Mouse (Mus musculus) midbrain, embryonic 10.5 days (tissue): ENCODE measurements around the gene Fam19a5. TPM values are rescaled to one million over a fixed set of nuclear protein-coding genes. Genes with fewer than 3 reads are reported as not detected.

Source experiments
- DNase-seq: peaks from one replicate; pipeline ENCODE4 v3.0.0-alpha.2; 2017; ENCODE audit warnings: low spot score
- H3K27ac ChIP-seq: fragments of 300-500 bp; sonication (generic); replicated peaks from 2 replicates; pipeline ENCODE4 v1.5.1; 2016; ENCODE audit warnings: mild to moderate bottlenecking
- H3K27me3 ChIP-seq: fragments of 300-500 bp; sonication (generic); 2 replicates; pipeline ENCODE4 v1.6.1; 2016; ENCODE audit warnings: low read depth, mild to moderate bottlenecking; ENCODE audit not compliant: poor library complexity, severe bottlenecking
- H3K36me3 ChIP-seq: fragments of 300-500 bp; sonication (generic); 2 replicates; pipeline ENCODE4 v1.6.1; 2016; ENCODE audit warnings: mild to moderate bottlenecking, moderate library complexity
- H3K4me1 ChIP-seq: fragments of 300-500 bp; sonication (generic); 2 replicates; pipeline ENCODE4 v1.6.1; 2016
- H3K4me3 ChIP-seq: fragments of 300-500 bp; sonication (generic); 2 replicates; pipeline ENCODE4 v1.5.1; 2016; ENCODE audit warnings: mild to moderate bottlenecking, moderate library complexity
- H3K9me3 ChIP-seq: fragments of 300-500 bp; sonication (generic); replicated peaks from 2 replicates; pipeline ENCODE4 v1.6.1; 2016; ENCODE audit warnings: mild to moderate bottlenecking
- WGBS: fragments of 180-500 bp; shearing (Covaris S2); methylation state at CpG from one replicate; pipeline ENCODE4 v1.1.7; 2016; 5-methylcytosine and 5-hydroxymethylcytosine counted together
- polyA plus RNA-seq: library from polyadenylated mRNA; unstranded; fragments of >200 nt; fragmentation: Nextera tagmentation; extraction: Ambion mirVana; gene quantifications from 2 replicates; pipeline ENCODE4 v1.2.1, GENCODE M21; 2016

Gene Fam19a5
- polyA plus RNA-seq, 1 experiment from 2014 or later, result 5.9 TPM

GRCm38 (mm10) chr15:87603316-87603715 is 59.2 kb downstream of the Fam19a5 start:
- Histone ChIP-seq H3K27me3 (no peaks in the 10 kb centered on the region), H3K4me1 (no peaks in the 10 kb centered on the region), H3K27ac (no peak overlapping the region), H3K4me3 (no peak overlapping the region), H3K36me3 (no peaks in the 10 kb centered on the region), H3K9me3 (no peaks in the 10 kb centered on the region)
- no peak for DNase-seq
- 79% methylated on average over 1 of the region's 1 CpGs for WGBS

DNA sequence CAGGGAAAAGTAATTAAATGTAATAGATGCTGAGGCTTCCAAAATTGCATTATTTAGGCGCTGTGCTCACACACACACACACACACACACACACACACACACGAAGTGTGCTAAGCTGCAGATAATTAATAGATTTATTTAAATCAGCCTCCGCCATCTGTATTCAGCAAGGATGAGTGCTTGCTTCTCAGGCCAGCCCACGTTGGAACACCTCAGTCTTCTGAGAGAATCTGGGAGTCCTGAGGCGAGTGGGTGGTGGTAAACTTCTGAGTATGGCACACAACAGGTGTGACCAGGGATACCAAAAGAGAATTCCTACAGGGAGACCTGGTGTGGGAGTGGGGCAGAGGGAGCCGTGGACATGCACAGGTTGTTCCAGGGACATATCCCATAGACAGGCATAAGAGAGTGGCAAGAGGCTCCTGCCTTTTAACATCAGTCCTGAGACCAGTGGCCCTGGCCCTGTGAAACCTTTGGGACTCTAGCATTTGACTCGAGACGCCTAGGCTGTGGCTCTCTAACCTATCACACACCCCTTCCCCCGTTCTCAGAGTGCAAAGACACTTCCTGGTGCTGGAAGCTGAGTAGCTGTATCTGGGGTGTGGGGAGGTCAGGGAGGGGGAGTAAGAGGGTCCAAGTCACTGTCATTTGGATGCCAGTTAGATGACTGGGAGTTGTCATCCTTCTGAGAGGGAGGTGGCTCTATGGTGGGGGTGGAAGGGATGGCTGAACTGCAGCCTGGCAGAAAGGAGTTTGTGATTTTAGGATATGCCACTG is 61.6 kb downstream of the Fam19a5 start:
- Histone ChIP-seq H3K4me1 (no peaks in the 10 kb centered on the region), H3K27me3 (no peaks in the 10 kb centered on the region), H3K4me3 (no peak overlapping the region), H3K27ac (no peak overlapping the region), H3K36me3 (no peaks in the 10 kb centered on the region), H3K9me3 (no peaks in the 10 kb centered on the region)
- whole genome bisulfite sequencing, result 71% methylated on average over 9 of the region's 9 CpGs
- no peak for DNase-seq

DNA sequence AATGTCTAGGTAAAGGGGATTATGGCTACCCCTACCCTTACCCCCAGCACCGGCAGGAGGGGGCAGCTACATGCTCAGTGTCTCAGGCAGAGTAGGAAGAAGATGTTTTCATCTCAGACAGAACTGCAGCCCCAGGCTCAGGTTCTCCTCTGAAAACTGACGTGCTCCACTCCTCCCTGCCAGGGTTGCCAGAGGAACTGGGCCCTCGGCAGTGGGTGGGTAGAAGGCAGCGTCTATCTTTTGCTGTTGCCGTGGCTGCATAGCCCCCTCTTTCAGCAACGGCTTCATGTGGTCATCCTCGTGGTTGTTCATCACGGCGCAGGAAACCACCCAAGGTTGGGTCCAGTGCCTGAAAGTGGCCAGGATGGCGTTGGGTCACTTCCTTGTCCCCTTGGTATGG is 62.6 kb downstream of the Fam19a5 start:
- Histone ChIP-seq H3K4me1 (no peaks in the 10 kb centered on the region), H3K27me3 (no peaks in the 10 kb centered on the region), H3K9me3 (no peaks in the 10 kb centered on the region), H3K36me3 (no peaks in the 10 kb centered on the region), H3K27ac (0 out of 2 replicates have a peak overlapping the region, but pooled peaks have one; percentile 28), H3K4me3 (no peak overlapping the region)
- DNase-seq, result no peak
- WGBS, result 91% methylated on average over 10 of the region's 10 CpGs

- DNase-seq, result no peak
- Histone ChIP-seq H3K36me3 (no peaks in the 10 kb centered on the region), H3K27ac (no peak overlapping the region), H3K4me3 (no peak overlapping the region), H3K27me3 (no peaks in the 10 kb centered on the region), H3K9me3 (no peaks in the 10 kb centered on the region), H3K4me1 (no peaks in the 10 kb centered on the region)
- WGBS, result 97% methylated on average over 1 of the region's 1 CpGs
Measured at GRCm38 (mm10) chr15:87609236-87609635, 65.1 kb downstream of the Fam19a5 start.

DNA sequence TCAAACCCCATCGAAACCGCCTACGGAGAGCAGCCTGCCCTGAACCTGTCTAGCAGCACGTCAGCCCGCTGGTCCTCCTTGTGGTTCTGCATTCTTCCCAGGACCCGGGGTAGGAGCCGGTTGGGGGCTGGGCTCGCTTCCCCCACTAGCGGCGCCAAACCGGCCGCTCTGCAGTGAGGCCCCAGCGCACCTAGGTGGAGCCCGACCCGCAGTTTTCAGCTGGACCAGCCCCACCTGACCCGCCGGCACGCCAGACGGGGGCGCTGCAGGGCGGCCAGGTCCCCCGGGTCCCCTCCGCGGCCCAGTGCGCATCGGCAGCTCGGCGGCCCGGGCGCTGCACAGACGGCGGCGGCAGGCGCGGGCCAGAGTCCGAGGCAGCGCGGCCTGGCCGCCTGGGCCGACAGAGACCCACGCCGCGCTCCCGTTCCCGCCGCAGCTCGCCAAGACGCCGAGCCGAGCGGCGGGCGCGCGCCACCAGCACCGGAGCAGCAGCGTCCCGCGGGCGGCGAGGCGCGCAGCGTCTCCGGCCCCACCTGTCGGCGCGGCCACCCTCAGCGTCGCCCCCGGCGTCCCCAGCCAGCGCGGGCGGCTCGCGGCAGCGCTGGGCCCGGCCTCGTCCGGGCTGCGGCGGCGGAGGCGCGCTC is 80.0 kb downstream of the Fam19a5 start:
- Histone ChIP-seq H3K9me3 (no peaks in the 10 kb centered on the region), H3K4me3 (peak overlapping the region; percentile 78), H3K27me3 (peaks cover 23% of the 10 kb centered on the region), H3K36me3 (no peaks in the 10 kb centered on the region), H3K4me1 (peaks cover 52% of the 10 kb centered on the region), H3K27ac (peak overlapping the region; percentile 92)
- 3% methylated on average over 86 of the region's 86 CpGs for WGBS
- DNase-seq, result peak; percentile 92

DNA sequence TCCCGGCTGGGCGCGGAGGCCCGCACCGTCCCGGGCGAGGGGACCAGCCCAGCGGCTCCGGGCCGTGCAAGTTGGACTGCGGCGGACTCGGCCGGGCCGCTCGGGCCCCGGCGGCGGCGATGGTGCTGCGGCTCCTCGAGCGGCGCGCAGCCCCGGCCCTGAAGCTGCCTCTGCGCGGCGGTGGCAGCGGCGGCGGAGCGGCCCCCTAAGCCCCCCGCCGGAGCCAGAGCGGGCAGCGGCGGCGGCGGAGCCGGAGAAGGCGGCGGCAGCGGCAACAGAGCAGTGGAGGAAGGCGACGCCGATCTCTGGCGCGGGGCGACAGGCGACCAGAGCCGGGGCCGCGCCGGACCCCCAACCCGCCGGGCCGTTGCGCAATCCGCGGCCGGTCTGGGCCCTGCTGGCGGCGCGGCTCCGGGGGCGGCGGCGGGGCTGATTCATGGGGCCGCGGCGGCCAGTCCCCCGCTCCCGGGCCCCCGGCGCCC is 80.6 kb downstream of the Fam19a5 start:
- 2% methylated on average over 69 of the region's 76 CpGs for WGBS
- H3K27ac ChIP-seq, result peak overlapping the region; percentile 92
- peaks cover 53% of the 10 kb centered on the region for H3K4me1 ChIP-seq
- peak overlapping the region; percentile 78 for H3K4me3 ChIP-seq
- H3K36me3 ChIP-seq, result no peaks in the 10 kb centered on the region
- H3K27me3 ChIP-seq, result peaks cover 23% of the 10 kb centered on the region
- H3K9me3 ChIP-seq, result no peaks in the 10 kb centered on the region
- peak; percentile 67 for DNase-seq

DNA sequence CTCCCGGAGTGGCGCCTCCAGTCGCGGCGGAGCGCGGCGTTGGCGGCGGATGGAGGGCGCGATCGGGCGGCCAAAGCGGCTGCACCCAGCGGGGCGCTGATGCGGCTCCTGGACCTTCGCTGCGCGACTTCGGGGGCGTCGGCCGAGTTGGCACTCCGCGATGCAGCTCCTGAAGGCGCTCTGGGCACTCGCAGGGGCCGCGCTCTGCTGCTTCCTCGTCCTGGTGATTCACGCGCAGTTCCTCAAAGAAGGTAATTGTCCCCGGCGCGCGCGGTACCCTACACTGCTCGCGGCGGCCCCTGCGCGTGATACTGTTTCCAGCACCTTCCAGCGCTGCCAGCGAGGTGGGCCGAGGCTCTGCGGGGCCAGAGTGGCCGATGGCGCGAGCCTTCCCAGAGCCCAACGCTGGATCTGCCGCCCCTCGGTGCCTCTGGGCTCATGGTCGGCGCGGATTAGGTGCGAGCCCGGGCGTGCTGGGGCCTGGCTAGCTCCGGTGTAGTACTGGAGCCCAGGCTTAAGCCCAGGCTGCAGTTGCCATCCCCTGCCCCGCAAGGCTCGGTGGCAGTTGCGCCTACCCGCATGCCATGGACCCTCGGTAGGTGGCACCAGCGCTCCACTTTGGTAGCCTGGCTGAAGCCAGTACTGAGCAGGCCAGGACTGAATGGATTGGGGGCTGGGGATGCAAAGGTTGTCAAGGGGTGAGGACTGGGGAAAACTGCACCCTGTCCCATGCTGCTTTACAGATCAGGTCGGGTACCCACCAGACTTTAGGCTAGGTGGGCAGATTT is 81.3 kb downstream of the Fam19a5 start:
- H3K9me3 ChIP-seq, result no peaks in the 10 kb centered on the region
- H3K27ac ChIP-seq, result peak overlapping the region; percentile 92
- peak overlapping the region; percentile 78 for H3K4me3 ChIP-seq
- under 1% methylated on average over 66 of the region's 68 CpGs for WGBS
- H3K4me1 ChIP-seq, result peaks cover 53% of the 10 kb centered on the region
- no peaks in the 10 kb centered on the region for H3K36me3 ChIP-seq
- DNase-seq, result peak; percentile 89
- H3K27me3 ChIP-seq, result peaks cover 23% of the 10 kb centered on the region

DNA sequence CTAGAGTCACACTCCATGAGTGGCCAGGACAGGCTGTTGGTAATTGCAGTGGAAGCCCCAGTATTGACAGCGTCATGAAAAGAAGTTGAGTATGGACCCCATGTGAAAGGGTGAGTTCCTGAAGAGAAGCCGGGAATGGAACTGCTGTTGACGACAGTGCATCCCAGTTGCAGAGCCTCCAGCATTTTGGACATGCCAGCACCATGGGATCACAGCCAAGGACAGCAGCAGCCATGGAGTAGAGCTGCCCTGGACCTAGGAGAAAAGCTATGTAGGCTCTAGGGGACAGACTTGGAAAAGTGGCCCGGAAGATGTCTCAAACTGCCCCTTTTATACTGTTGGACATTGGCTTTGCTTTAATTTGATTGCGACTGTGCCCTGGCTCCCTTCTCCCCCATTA is 91.2 kb downstream of the Fam19a5 start:
- 94% methylated on average over 5 of the region's 5 CpGs for WGBS
- H3K4me3 ChIP-seq, result no peak overlapping the region
- no peaks in the 10 kb centered on the region for H3K9me3 ChIP-seq
- no peaks in the 10 kb centered on the region for H3K27me3 ChIP-seq
- no peak for DNase-seq
- H3K36me3 ChIP-seq, result no peaks in the 10 kb centered on the region
- no peak overlapping the region for H3K27ac ChIP-seq
- peaks cover 16% of the 10 kb centered on the region for H3K4me1 ChIP-seq

GRCm38 (mm10) chr15:87636407-87636806 is 92.3 kb downstream of the Fam19a5 start:
- no peak for DNase-seq
- Histone ChIP-seq H3K27ac (no peak overlapping the region), H3K4me3 (no peak overlapping the region), H3K36me3 (peaks cover 4% of the 10 kb centered on the region; the same call in 1 of the 2 replicates), H3K9me3 (0 out of 2 replicates have a peak, but pooled peaks cover under 1% of the 10 kb centered on the region), H3K27me3 (no peaks in the 10 kb centered on the region), H3K4me1 (peaks cover 16% of the 10 kb centered on the region)
- 88% methylated on average over 4 of the region's 4 CpGs for WGBS

DNA sequence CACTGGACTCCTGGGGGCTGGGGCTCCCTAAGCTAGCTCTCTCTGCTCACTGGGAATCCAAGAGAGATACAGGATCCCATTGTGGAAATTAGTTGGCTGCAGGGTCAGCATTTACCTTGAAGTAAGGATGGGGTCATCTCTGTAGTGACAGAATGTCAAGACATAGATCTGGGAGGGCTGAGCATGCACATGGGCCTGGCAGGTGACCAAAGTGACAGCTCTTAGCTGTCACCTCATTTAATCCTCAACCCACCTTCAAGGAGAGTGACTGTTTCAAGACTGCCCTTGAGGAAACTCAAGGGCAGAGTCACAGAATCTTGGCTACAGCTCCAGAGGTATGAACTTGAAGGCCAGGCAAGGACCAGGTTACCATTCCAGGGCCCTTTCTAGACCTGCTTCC is 93.1 kb downstream of the Fam19a5 start:
- Histone ChIP-seq H3K36me3 (peaks cover 6% of the 10 kb centered on the region; the same call in 1 of the 2 replicates), H3K4me1 (peaks cover 16% of the 10 kb centered on the region), H3K4me3 (no peak overlapping the region), H3K27ac (no peak overlapping the region), H3K9me3 (0 out of 2 replicates have a peak, but pooled peaks cover 3% of the 10 kb centered on the region), H3K27me3 (no peaks in the 10 kb centered on the region)
- DNase-seq, result no peak

- 54% methylated on average over 11 of the region's 11 CpGs for WGBS
- Histone ChIP-seq H3K27me3 (no peaks in the 10 kb centered on the region), H3K4me1 (peaks cover 22% of the 10 kb centered on the region), H3K4me3 (no peak overlapping the region), H3K27ac (no peak overlapping the region), H3K9me3 (0 out of 2 replicates have a peak, but pooled peaks cover 3% of the 10 kb centered on the region), H3K36me3 (peaks cover 6% of the 10 kb centered on the region; the same call in 1 of the 2 replicates)
- no peak for DNase-seq
Measured at GRCm38 (mm10) chr15:87638270-87638669, 94.2 kb downstream of the Fam19a5 start.

DNA sequence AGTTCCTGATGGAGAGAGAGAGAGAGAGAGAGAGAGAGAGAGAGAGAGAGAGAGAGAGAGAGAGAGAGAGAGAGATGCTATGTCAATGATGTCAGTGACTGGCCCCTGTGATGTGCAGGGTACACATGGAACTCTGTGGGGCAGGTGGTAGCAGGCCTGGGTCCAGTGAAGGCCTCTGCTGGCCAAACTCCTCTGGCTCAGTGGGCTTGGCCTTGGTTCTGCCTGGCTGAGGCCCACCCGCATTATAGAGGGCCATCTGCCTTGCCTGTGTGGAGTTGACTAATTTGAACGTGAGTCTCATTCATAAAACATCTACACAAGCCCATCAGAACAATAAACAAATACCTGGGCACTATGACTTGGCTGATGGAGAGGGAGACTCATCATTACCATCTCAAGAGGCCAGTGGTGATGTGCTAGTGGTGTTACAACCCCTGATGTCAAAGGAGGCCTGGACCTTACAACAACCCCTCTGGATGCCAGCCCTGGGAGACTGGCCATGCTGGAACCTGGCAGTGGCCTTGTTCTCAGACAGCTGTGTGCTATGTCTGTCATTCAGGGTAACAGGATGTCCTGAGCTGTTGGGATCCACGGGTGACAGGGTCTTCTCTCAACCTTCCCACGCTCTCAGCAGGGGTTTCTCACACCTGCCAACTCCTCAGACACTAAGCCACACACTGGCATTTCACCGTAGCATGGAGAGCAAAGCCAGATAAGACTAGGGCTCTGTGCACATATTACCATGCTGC is 102.4 kb downstream of the Fam19a5 start:
- no peak for DNase-seq
- peaks cover 49% of the 10 kb centered on the region for H3K4me1 ChIP-seq
- no peak overlapping the region for H3K4me3 ChIP-seq
- peaks cover 2% of the 10 kb centered on the region; the same call in 1 of the 2 replicates for H3K36me3 ChIP-seq
- peak overlapping the region; percentile 17; the same call in 1 of the 2 replicates for H3K27ac ChIP-seq
- H3K9me3 ChIP-seq, result 0 out of 2 replicates have a peak, but pooled peaks cover 2% of the 10 kb centered on the region
- H3K27me3 ChIP-seq, result no peaks in the 10 kb centered on the region
- 74% methylated on average over 5 of the region's 5 CpGs for WGBS
